Mouse (Mus musculus) ES-Bruce4 (cell line): ENCODE data around the gene Nmrk1. TPM values are rescaled to one million over a fixed set of nuclear protein-coding genes. Genes with fewer than 3 reads are reported as not detected.

Experiments used
- H3K27ac ChIP-seq: 2 replicates; pipeline ENCODE4 v1.5.1; 2012; ENCODE audit warnings: low read length, inconsistent platforms; ENCODE audit not compliant: insufficient read depth
- H3K27me3 ChIP-seq: 2 replicates; pipeline ENCODE4 v1.6.1; 2012; ENCODE audit warnings: mild to moderate bottlenecking, low read length, inconsistent platforms; ENCODE audit not compliant: control insufficient read depth, poor library complexity, insufficient read depth, severe bottlenecking
- H3K36me3 ChIP-seq: 2 replicates; pipeline ENCODE4 v1.6.1; 2012; ENCODE audit warnings: inconsistent platforms, mild to moderate bottlenecking, low read length, moderate library complexity; ENCODE audit not compliant: control insufficient read depth, poor library complexity, insufficient read depth, severe bottlenecking
- H3K4me1 ChIP-seq: one replicate; pipeline ENCODE4 v1.8.1; 2011; ENCODE audit warnings: low read length; ENCODE audit not compliant: control insufficient read depth, insufficient read depth
- H3K4me3 ChIP-seq: 2 replicates; pipeline ENCODE4 v1.5.1; 2011; ENCODE audit warnings: low read depth, mild to moderate bottlenecking, low read length
- H3K9ac ChIP-seq: 2 replicates; pipeline ENCODE4 v1.6.1; 2012; ENCODE audit warnings: low read depth, mild to moderate bottlenecking, inconsistent platforms; ENCODE audit not compliant: poor library complexity, severe bottlenecking
- H3K9me3 ChIP-seq: replicated peaks from 2 replicates; pipeline ENCODE4 v1.6.1; 2012; ENCODE audit warnings: mild to moderate bottlenecking, low read length, inconsistent platforms; ENCODE audit not compliant: control insufficient read depth, poor library complexity, insufficient read depth, severe bottlenecking
- CTCF ChIP-seq: IDR thresholded peaks from one replicate; pipeline ENCODE4 v1.8.1; 2011; ENCODE audit warnings: low read depth, low read length
- EP300 ChIP-seq: IDR thresholded peaks from 2 replicates; pipeline ENCODE4 v1.6.1; 2011; ENCODE audit warnings: low read depth, low read length; ENCODE audit not compliant: insufficient read depth
- POLR2A ChIP-seq: IDR thresholded peaks from one replicate; pipeline ENCODE4 v1.8.1; 2011; ENCODE audit warnings: low read length; ENCODE audit not compliant: insufficient read depth
- polyA plus RNA-seq: library from polyadenylated mRNA; stranded (reverse); fragments of >200 nt; gene quantifications from 2 replicates; pipeline ENCODE4 v1.2.4, GENCODE M21; 2011; ENCODE audit warnings: low read depth; ENCODE audit not compliant: missing spikeins, insufficient read depth, insufficient read length

The Nmrk1 gene
- polyA plus RNA-seq, 1 experiment: 20.4 TPM

GRCm38 (mm10) chr19:18682142-18682541 is 50.4 kb downstream of the Nmrk1 start:
- Histone ChIP-seq H3K27ac (no peak overlapping the region), H3K4me1 (no peaks in the 10 kb centered on the region), H3K27me3 (no peaks in the 10 kb centered on the region), H3K9ac (no peak overlapping the region), H3K36me3 (peaks cover 13% of the 10 kb centered on the region), H3K9me3 (no peaks in the 10 kb centered on the region), H3K4me3 (no peak overlapping the region)
- TF ChIP-seq EP300: no peak
- no peak for TF ChIP-seq POLR2A
- TF ChIP-seq CTCF: no peak

- no peak overlapping the region for H3K9ac ChIP-seq
- no peak overlapping the region for H3K27ac ChIP-seq
- H3K4me1 ChIP-seq: no peaks in the 10 kb centered on the region
- peak; percentile 17 for TF ChIP-seq CTCF
- TF ChIP-seq EP300: no peak
- no peak for TF ChIP-seq POLR2A
- no peaks in the 10 kb centered on the region for H3K27me3 ChIP-seq
- H3K9me3 ChIP-seq: no peaks in the 10 kb centered on the region
- H3K36me3 ChIP-seq: peaks cover 12% of the 10 kb centered on the region
- H3K4me3 ChIP-seq: no peak overlapping the region
These were observed 55.8 kb downstream of the Nmrk1 start for GRCm38 (mm10) chr19:18687556-18687955.

GRCm38 (mm10) chr19:18692176-18692575 is 60.4 kb downstream of the Nmrk1 start:
- no peaks in the 10 kb centered on the region for H3K9me3 ChIP-seq
- TF ChIP-seq POLR2A: no peak
- TF ChIP-seq EP300: no peak
- no peak for TF ChIP-seq CTCF
- no peak overlapping the region for H3K9ac ChIP-seq
- H3K36me3 ChIP-seq: peaks cover 27% of the 10 kb centered on the region
- H3K27ac ChIP-seq: no peak overlapping the region
- no peaks in the 10 kb centered on the region for H3K27me3 ChIP-seq
- no peak overlapping the region for H3K4me3 ChIP-seq
- H3K4me1 ChIP-seq: no peaks in the 10 kb centered on the region

- Histone ChIP-seq H3K9me3 (no peaks in the 10 kb centered on the region), H3K4me1 (no peaks in the 10 kb centered on the region), H3K27me3 (no peaks in the 10 kb centered on the region), H3K36me3 (peaks cover 27% of the 10 kb centered on the region), H3K27ac (no peak overlapping the region), H3K9ac (no peak overlapping the region), H3K4me3 (no peak overlapping the region)
- TF ChIP-seq CTCF: no peak
- TF ChIP-seq EP300: no peak
- no peak for TF ChIP-seq POLR2A
These were observed 61.0 kb downstream of the Nmrk1 start for GRCm38 (mm10) chr19:18692768-18693167.

- Histone ChIP-seq H3K27ac (no peak overlapping the region), H3K4me3 (no peak overlapping the region), H3K4me1 (no peaks in the 10 kb centered on the region), H3K27me3 (no peaks in the 10 kb centered on the region), H3K36me3 (peaks cover 29% of the 10 kb centered on the region), H3K9ac (no peak overlapping the region), H3K9me3 (no peaks in the 10 kb centered on the region)
- TF ChIP-seq EP300: no peak
- TF ChIP-seq CTCF: no peak
- TF ChIP-seq POLR2A: no peak
These were observed 63.4 kb downstream of the Nmrk1 start for GRCm38 (mm10) chr19:18695116-18695515.

- no peak overlapping the region for H3K27ac ChIP-seq
- peaks cover 31% of the 10 kb centered on the region for H3K36me3 ChIP-seq
These were observed 63.8 kb downstream of the Nmrk1 start for GRCm38 (mm10) chr19:18695552-18695951.

More at GRCm38 (mm10) chr19:18695552-18695951, 63.8 kb downstream of the Nmrk1 start:
- Histone ChIP-seq H3K9ac (no peak overlapping the region), H3K9me3 (no peaks in the 10 kb centered on the region), H3K27me3 (no peaks in the 10 kb centered on the region), H3K4me1 (no peaks in the 10 kb centered on the region), H3K4me3 (no peak overlapping the region)
- no peak for TF ChIP-seq CTCF
- TF ChIP-seq POLR2A: no peak
- no peak for TF ChIP-seq EP300

Other genes with a start within 250 kb of the Nmrk1 start
- 79.9 and 87.0 TPM in 2 replicates for gene Ostf1, start 127 bp upstream of the Nmrk1 start, polyA plus RNA-seq
- 40.8 and 49.5 TPM in 2 replicates for gene Carnmt1, start 38.8 kb downstream of the Nmrk1 start, polyA plus RNA-seq
- gene D030056L22Rik, start 81.2 kb downstream of the Nmrk1 start, polyA plus RNA-seq: 49.2 and 50.0 TPM in 2 replicates
- gene Trpm6, start 118.0 kb downstream of the Nmrk1 start, polyA plus RNA-seq: 2.0 and 2.1 TPM in 2 replicates